Mouse (Mus musculus) c-Kit-negative CD71-positive TER-119-positive erythroid progenitor cells, embryonic 14.5 days (primary cell): ENCODE data around the gene Trim10.

ENCODE experiments used
- DNase-seq: peaks from one replicate; pipeline ENCODE4 v3.0.0-alpha.2; 2013; ENCODE audit warnings: low read depth, low spot score

Gene Trim10

DNA sequence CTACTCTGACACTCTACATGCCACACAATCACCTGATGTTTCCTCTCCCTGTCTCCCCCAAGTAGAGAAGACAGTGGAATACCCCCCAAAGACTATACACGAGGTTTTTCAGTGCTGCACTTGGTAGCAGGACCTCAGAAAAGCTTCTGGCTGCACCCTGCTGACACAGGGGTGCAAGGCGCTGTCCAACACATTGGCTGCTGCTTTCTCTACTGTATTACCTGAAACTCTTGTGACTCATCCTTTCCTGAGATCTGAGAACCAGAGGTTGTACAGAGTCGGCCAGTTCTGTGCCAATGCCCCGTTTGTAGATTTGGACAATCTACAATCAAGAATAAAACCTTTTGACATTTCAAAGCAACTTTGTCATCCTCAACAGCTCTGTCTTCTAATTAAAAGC lies 40.4 kb downstream of the Trim10 start:
- no peak for DNase-seq

DNA sequence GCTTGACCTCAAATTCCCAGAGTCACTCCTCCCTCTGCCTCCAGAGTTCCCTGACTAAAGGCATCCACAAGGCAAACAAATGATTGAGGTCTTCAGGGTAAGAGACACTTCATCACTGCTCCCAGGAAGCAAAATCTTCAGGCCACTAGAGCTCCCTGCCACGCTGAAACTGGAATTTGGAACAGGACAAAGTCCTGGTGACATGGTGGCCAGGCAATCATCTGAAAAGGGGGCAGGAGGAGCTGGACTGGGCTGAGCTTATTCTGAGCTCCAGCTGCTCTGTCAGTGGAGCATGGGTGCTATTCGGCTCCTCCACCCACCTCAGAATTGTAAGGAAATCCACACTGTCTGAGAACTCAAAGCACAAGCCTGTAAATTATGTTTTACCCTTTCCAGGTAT lies 42.7 kb downstream of the Trim10 start:
- DNase-seq: no peak

DNA sequence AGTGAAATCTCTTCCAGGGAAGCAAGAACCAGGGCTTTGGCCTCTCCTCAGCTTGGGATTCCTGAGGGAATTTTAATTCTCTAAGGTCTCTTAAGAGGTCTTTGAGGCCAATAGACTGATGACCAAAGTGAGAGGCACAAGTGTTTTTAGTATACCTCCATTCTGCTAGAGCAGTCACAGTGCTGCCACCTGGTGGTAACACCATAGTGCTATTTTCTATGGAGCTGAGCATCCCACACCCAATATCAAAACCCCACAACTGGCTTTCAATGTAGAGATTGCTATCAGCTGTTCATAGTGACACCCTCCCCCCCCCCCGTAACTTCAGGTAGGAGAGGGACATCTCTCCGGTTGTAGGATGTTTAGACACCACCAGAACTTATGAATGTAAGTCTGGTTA lies 44.7 kb downstream of the Trim10 start:
- peak; percentile 61 for DNase-seq

DNA sequence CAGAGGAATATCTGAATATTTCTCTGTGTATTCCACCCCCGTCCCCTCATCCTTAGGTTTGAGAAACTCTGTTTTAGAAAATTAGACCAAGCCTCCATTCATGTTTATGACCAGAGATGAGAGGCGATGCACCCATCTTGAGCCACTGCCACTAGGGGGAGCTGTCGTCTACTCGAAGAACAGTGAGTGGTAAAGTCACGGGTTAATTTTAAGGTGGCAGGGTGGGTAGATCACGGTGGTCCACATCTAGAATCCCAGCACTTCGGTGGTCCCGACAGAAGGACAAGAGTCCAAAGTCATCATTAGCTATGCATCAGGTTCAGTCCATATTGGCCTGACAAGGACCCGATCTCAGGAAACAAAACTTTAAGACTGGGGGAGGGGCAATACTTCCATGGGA lies 45.7 kb downstream of the Trim10 start:
- peak; percentile 39 for DNase-seq

DNA sequence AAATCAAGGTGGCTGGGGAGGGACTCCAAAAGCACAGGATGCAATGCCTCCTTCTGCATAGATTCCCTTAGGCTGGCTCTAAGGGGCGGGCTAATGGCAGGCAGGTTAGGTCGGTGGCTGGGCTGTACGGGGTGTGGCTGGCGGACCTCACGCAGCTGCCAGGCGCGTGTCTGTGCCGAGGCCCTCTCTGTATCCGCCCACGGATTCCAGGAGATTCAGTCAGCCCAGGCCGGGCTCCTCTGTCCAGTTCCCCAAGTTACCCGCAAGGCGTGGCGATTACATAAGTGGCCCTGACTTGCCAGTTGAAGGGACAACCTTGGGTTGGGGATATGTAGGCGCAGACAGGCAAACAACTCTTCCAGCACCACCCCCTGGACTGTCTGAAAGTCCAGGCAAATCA lies 50.9 kb downstream of the Trim10 start:
- DNase-seq: no peak

DNA sequence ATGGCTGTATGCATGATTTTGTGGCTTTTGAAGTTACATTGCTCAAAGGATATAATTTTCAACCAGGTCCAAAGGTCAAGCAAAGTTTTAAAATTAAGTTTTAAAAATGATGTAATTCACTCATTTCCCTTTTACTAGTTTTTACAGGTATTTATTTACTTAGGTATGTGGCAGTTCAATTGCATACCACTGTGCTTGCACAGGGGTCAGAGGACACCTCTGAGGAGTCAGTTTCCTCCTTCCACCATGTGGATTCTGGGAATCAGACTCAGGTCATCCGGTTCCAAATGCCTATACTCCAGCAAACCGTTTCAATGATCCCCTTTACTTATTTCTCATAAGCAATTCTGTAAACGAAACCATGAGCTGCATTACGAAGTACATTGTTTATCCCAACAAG lies 53.3 kb downstream of the Trim10 start:
- no peak for DNase-seq

DNA sequence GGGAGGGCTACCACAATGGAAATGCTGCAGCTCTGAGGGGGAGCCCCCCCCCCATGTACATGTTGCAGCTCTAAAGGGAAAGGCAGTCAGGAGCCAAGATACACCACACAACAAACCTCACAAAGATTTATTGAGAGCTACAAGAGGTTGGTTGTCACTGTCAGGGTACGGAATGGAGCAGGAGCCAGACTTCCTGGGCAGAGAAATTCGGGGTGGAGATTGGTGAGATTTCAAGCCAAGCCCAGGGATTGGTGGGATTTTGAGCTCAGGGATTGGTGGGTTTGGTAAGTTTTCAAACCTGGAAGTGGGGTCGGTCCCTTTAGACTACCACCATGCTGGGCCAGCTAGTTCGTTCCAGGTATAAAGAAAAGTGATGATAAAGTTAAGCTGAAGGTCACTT lies 54.1 kb downstream of the Trim10 start:
- no peak for DNase-seq
